Mouse (Mus musculus) right cerebral cortex, postnatal 36 days (tissue): ENCODE results near the gene Srgap2.

ENCODE experiments used
- DNase-seq, 2 experiments: peaks; one replicate each; pipeline ENCODE4 v3.0.0; 2022; ENCODE audit warnings: low spot score in 2 of 2, mixed read lengths in 1 of 2

The Srgap2 gene

GRCm38 (mm10) chr1:131417821-131418660 lies 109.1 kb downstream of the Srgap2 start:
- DNase-seq, result peak; percentile 17 to 35

- no peak for DNase-seq
Observed at GRCm38 (mm10) chr1:131417059-131417750, 109.9 kb downstream of the Srgap2 start.

GRCm38 (mm10) chr1:131403567-131403966 lies 123.6 kb downstream of the Srgap2 start:
- no peak for DNase-seq

- no peak for DNase-seq
Observed at GRCm38 (mm10) chr1:131400844-131401243, 126.3 kb downstream of the Srgap2 start.

GRCm38 (mm10) chr1:131398181-131398580 lies 129.0 kb downstream of the Srgap2 start:
- no peak for DNase-seq

- peak in 1 of 2 experiments; percentile 36 for DNase-seq
Observed at GRCm38 (mm10) chr1:131384406-131384805, 142.7 kb downstream of the Srgap2 start.

- DNase-seq, result no peak
Observed at GRCm38 (mm10) chr1:131382184-131382583, 145.0 kb downstream of the Srgap2 start.

- no peak for DNase-seq
Observed at GRCm38 (mm10) chr1:131380254-131380653, 146.9 kb downstream of the Srgap2 start.

- no peak for DNase-seq
Observed at GRCm38 (mm10) chr1:131378914-131379474, 148.2 kb downstream of the Srgap2 start.

- DNase-seq, result no peak
Observed at GRCm38 (mm10) chr1:131378081-131378913, 148.9 kb downstream of the Srgap2 start.

- no peak for DNase-seq
Observed at GRCm38 (mm10) chr1:131365832-131366231, 161.3 kb downstream of the Srgap2 start.

GRCm38 (mm10) chr1:131364432-131364831 lies 162.7 kb downstream of the Srgap2 start:
- DNase-seq, result no peak

GRCm38 (mm10) chr1:131363887-131364286 lies 163.3 kb downstream of the Srgap2 start:
- no peak for DNase-seq

GRCm38 (mm10) chr1:131362089-131362488 lies 165.1 kb downstream of the Srgap2 start:
- DNase-seq, result no peak

- DNase-seq, result no peak
Observed at GRCm38 (mm10) chr1:131360800-131361199, 166.4 kb downstream of the Srgap2 start.

GRCm38 (mm10) chr1:131359609-131360008 lies 167.5 kb downstream of the Srgap2 start:
- DNase-seq, result no peak

- DNase-seq, result no peak
Observed at GRCm38 (mm10) chr1:131357213-131357612, 169.9 kb downstream of the Srgap2 start.

- peak; percentile 12 to 39 for DNase-seq
Observed at GRCm38 (mm10) chr1:131351436-131351835, 175.7 kb downstream of the Srgap2 start.

- no peak for DNase-seq
Observed at GRCm38 (mm10) chr1:131349993-131350510, 177.1 kb downstream of the Srgap2 start.

GRCm38 (mm10) chr1:131347708-131348107 lies 179.4 kb downstream of the Srgap2 start:
- DNase-seq, result no peak

- DNase-seq, result no peak
Observed at GRCm38 (mm10) chr1:131346916-131347555, 180.1 kb downstream of the Srgap2 start.
